Mouse (Mus musculus): ENCODE data around the gene Ola1. TPM values are rescaled to one million over a fixed set of nuclear protein-coding genes. Genes with fewer than 3 reads are reported as not detected.

The Ola1 gene
- 46.2 and 52.6 TPM in 2 replicates for total RNA-seq (2021)
- long read RNA-seq, transcript Ola1-201 (11 exons, 2,175 nt) = major isoform, 33 of 38 reads
- long read RNA-seq, partial matches to known transcripts = 3 of 38 reads
- long read RNA-seq, other reads (novel, unspliced or antisense) = 1 of 38 reads

DNA sequence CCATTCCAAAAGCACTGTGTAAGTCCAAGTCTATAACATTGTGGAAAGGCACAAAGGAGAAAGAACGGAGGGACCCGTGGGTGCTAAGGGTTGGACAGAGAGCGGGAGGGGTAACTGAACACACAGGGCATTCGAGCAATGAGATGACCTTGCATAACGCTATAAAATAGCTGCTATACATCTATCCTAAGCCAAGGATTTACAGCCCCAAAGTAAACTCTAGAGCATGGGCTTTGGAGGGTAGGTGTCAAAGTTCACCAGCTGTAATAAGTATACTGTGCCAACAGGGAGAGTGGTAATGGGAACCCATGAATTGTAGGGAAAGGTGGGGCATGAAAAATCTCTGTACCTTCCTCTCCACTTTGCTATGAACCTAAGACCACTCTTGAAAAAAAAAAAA, at the start of gene Ola1:
Gene Ola1 (minus strand): TSS at position 12 of the 400 bp plus-strand sequence.
- no peak for DNase-seq

- DNase-seq = no peak
Observed at GRCm38 (mm10) chr2:73268281-73268680, 49.6 kb upstream of the Ola1 start.

DNA sequence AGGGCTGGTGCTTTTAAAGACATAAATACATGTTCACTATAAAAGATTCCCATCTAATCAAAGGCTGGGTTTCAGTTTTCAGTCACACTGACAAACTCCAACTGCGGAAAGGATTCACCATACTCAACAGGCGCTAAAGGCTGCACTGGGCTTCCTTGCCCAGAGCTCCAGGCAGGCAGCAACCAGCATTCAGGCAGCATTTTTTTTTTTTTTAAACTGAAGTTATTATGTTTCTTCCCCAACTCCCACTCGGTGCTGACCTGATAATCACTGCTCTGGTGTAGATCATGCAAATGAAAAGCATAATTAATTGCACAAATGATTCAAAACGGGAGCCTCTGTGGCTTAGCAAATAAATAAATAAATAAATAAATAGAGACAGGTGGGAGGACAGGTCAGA, 49.1 kb upstream of the Ola1 start:
- DNase-seq = no peak

DNA sequence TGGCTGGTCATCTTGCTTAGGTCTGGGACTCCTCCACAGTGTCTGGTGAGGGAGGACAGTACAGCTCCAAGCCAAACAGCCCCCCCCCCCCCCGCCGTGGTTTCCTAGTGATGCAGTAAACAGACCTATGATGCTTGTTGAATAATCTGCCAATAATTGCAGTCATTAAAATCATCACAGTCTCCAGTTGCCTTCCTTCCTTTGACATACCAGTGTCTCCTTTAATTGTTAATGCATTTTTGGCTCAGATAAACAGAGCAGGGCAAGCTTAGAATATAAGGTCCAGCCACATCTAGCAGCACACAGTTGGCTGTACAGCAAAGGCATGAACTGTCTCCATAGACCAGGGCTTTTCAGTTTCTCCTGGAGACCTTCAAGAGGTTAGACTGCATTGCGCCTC, 48.5 kb upstream of the Ola1 start:
- no peak for DNase-seq

DNA sequence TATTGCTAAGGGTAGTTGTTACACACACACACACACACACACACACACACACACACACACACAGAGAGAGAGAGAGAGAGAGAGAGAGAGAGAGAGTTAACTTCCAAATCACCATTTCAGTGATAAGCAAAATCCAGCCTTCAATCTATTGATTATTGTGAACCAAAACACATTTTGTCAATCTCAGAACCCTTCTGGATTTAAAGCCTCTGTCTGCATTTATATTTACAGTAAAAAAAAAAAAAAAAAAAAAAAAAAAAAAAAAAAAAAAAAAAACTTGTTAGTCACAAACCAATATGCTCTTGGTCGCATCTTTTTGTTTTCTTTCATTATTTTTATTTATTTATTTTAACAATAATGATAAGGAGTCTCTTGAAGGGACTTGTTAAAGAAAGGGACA, 47.9 kb upstream of the Ola1 start:
- no peak for DNase-seq

DNA sequence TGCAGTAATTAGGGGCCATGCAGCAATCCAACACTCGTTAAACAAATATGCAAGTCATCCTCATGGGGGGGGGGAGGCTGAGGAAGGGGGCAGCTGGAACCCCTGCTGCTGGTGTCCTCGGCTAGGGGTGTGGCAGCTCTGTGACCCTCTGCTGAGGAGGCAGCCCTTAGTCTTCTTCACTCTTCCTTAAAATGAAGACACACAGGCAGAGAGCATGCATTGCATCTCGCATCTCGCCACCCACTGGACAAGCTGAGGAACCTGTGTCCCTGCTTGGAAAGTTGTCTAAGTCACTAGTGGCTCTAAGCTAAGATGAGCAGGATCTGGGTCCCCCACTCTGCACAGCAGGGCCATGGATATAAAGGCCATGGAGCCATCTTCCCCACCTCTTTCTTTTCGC, 47.3 kb upstream of the Ola1 start:
- DNase-seq = no peak

- DNase-seq = no peak
Observed at GRCm38 (mm10) chr2:73264611-73265195, 46.0 kb upstream of the Ola1 start.

DNA sequence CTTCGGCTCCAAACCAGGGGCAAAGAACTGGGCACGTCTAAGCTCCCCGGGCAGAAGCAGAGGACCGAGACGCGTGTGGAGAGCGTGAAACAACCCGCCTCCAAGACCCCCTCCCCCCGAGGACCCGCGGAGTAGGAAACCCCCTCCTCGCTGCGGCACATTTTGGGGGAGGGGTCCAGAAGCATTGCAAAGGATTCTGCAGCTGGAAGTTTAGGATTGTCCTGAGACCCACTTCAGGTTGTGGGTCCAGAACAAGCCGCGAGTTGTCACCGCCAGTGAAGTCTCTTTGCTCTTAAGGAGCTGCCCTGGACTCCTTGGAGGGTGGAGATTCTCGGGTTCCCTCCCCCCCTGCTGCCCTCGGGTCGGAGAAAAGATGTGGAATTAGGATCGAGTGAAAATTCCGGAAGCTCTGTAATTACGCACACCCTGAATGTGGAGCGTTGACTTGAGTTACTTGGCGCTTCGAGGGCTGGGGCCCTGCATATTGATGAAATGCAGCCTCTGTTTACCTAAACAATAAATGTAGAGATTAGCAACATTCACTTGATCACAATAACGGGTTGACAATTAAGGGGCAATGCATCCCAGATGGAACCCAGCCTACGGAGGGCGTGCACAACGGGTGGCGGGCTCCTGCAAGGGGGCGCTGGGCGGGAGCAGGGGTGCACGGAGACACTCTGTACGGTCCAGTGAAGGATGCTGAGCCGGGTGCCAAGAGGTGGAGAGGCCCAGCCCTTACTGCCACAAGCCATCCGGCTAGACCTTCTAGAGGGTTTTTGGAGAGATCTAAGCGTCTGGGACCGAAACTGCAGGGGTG, 45.3 kb upstream of the Ola1 start:
- DNase-seq = no peak

DNA sequence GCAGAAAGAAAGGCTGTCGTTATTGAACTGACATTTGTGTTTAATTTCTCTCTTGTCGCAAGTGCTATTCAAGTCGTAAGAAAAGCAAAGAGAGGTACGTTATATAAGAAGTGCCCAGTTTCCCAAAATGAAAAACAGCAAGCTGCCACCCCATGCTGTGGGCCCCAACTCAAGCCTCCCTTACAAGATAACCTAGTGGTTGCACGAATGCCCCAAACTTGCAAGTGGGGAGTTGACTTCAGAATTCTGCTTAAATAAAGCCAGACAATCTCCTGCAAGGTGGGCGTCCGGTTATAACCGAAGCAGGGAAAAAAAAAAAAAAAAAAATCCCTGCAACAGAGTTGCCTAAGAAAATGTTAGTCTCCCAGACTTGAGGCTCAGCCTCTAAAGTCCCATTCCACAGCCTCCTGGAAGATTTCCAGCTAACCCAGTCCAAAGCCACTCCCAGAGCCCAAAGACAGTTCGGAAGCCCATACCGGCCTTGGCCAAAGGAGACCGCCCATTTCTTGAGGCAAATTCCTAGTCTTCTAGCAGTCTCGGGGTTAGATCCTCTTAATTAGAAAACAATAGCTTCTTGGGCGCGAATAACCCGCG, 44.5 kb upstream of the Ola1 start:
- no peak for DNase-seq

GRCm38 (mm10) chr2:73248701-73249100, 30.0 kb upstream of the Ola1 start:
- no peak for DNase-seq

- no peak for DNase-seq
Observed at GRCm38 (mm10) chr2:73241299-73241698, 22.6 kb upstream of the Ola1 start.

DNA sequence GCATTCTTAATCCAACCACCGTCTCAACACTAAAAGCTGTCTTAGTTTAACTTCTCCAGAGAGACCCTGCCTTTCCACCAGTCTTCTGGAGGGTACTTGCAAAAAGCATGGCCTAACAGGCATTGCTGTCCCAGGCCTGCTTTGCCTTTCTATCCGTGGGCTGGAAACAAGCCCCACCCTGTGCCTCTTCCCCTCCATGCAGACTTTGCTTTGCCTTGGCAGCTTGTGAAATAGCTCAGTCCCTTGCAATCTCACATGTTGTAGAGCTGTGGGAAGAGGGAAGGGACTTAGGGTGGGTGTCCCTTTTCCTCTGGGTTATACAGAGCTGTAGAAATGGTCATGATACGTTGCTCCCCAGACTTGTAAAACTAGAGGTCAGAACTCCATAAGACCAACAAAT, 12.4 kb upstream of the Ola1 start:
- DNase-seq = no peak

DNA sequence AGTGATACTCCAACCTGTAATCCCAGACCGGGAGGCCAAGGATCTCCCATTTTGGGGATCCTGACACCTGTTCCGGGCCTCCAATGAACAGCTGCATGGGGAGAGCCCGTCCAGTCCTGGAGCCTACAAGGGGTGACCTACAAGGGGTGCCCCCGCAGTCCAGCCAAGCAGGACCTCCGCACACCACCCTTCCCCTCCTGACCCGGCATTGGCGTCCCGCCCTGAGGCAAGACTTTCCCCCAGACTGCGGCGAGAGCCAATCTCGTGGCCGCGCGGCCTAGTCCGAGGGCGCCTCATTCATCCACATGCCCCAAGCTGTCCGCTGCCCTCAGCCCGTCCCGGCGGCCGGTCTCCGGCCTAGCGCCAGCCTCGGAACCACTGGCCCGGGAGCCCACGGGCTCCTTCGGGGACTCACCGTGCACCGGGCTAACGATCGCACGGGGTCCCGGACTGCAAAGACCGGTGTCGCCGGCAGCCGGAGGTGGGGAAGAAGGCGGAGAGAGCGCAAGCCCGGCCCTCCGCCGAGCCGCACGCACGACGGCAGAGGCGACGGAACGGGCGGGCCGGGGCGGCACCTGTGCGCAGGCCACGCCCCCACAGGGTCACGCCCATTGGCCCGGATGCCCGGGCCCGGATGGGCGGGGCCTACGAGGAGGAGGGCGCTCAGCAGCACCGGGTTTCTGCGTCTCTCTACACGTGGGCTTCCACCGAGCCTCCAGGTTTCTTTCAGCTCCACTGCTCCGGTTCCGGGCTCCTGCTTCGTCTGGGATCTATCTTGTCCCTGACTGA, 4.7 kb downstream of the Ola1 start:
- DNase-seq = peak; percentile 95

DNA sequence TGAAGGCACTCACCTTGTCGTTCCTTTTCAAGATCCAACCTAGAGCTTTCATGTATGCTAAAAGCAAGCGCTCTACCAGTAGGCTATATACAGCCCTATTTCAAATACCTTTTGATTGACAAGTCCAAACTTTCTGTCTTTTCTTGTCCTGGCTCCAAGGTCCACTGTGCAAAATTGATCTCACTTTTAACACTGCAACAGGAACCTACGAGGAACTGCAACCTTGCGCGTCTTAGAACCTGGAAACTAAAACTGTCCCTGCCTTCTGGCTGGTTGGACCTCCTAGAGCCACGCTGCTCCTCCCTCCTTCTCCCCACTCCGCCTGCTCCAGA, 5.2 kb downstream of the Ola1 start:
- no peak for DNase-seq

GRCm38 (mm10) chr2:73204328-73204727, 14.4 kb downstream of the Ola1 start:
- DNase-seq = no peak

DNA sequence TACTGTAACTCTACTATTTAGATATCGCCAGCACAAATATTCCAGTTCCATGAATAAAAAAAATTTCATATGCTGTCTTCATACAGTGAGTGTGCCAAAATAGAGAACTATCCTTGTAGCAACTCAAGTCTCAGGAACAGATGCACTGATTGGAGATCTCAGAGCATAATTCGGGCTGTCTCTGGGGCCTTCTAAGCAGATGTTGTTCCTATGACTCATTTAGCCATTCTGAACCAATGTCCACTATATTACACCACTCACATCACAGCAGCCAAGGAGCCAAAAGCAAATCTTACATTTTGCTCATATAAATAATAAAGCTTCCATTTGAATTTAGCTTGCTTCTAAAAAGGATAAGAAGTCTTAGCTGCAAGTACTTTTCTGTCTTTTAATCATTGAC, 30.2 kb downstream of the Ola1 start:
- no peak for DNase-seq

DNA sequence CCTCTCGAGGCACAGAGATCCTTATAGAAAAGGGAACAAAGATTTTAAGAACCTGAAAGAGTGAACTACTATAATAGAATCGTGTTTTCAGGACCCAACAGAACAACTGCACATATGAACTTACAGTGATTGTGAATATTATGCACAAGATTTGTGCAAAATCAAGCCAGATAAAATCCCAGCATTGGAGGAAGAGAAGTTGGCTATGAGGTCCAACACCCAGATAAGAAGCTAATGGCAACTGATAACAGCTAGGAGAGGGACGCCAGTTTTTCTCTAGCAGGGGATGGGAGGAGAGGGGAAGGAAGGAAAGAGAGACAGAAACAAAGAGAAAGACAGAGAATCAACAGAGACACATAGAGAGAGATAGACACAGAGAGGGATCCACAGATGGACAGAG, 33.5 kb downstream of the Ola1 start:
- no peak for DNase-seq

GRCm38 (mm10) chr2:73169496-73169895, 49.2 kb downstream of the Ola1 start:
- DNase-seq = no peak

DNA sequence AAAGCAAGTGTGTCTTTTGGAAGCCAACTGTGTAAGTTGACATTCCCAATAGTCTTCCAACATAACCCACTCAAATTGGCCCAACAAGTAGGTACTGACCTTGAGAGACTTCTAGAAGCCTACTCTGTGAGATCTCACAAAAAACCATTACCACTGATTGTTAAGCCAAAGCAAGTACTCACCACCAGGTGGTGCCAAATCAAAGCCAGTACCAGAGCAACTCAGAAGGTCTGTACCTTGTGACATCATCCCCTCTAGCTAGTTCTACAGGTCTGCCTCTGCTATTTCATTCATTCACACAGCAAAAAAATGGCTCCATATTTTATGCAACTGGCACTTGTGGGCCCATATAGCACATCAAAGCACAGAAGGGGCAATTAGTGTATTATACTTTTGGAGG, 51.6 kb downstream of the Ola1 start:
- DNase-seq = peak; percentile 54

DNA sequence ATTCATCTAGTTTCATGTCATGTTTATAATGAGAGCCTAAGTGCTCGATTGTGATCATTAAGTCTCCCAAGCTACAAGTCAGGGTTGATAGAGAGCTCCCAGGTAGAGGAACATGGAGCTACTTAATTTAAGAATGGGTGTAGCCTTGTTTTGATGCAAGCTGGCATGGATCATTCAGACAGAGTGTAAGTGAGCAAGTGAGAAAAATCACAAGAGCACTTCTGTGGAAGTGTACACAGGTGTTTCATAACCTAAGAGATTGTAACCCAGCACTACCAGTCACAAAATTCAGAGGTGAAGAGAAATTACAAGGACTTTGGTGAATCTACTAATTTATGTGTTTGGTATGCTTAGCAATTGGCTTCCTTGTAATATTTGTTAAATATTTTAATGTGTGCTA, 54.1 kb downstream of the Ola1 start:
- DNase-seq = no peak

GRCm38 (mm10) chr2:73160772-73161171, 58.0 kb downstream of the Ola1 start:
- no peak for DNase-seq

DNA sequence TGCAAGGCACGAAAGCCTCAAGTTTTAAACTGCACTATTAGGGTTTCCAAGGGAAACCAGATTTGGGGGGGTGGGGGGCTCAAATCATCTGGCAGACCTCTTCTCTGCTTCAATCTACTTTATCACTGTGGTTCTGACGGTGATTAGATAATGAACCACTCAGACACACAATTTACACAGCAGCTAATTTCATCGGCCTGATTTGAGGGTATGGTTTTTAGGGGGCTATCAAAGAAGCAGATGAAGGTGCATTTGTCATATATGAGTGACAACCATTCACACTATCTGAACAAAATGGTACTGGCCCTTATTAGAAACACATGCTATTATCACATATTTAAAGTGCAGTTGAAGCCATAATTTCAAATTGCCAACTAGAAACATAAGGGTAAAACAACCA, 61.5 kb downstream of the Ola1 start:
- no peak for DNase-seq

- DNase-seq = no peak
Observed at GRCm38 (mm10) chr2:73150526-73150925, 68.2 kb downstream of the Ola1 start.
